Mouse (Mus musculus) stomach, postnatal 0 days (tissue): Measurements from ENCODE around the gene Mfsd14a.
"Not testable (repeated sequence)": the region's sequence is repeated elsewhere in the genome, so short reads cannot be mapped to it uniquely, and the experiment has no call there.

ENCODE experiments used
- CTCF ChIP-seq: IDR thresholded peaks from 2 replicates; pipeline ENCODE4 v1.5.1; 2016; ENCODE audit warnings: antibody characterized with exemption, low read depth, mild to moderate bottlenecking, moderate library complexity
- EP300 ChIP-seq: optimal IDR thresholded peaks from 2 replicates; pipeline ENCODE3; 2016; ENCODE audit warnings: antibody characterized with exemption

DNA sequence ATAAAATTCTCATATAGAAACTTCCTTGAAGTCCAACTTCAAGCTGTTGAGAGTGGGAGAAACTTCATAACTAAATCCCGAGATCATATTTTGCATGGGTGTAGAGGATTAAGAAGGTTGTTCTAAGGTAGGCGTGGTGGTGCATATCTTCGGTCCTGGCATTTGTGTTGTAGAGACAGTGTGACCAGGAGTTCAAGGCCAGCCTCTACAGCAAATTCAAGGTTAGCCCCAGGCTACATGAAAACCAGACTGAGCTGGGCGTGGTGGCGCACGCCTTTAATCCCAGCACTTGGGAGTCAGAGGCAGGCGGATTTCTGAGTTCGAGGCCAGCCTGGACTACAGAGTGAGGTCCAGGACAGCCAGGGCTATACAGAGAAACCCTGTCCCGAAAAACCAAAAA, 1.8 kb upstream of the Mfsd14a start:
- TF ChIP-seq EP300, CTCF: not testable (repeated sequence)
